Mouse (Mus musculus): ENCODE measurements around the gene Lin28b. TPM values are rescaled to one million over a fixed set of nuclear protein-coding genes. Genes with fewer than 3 reads are reported as not detected.

Gene Lin28b
- polyA plus RNA-seq (2012; rRNA removed; ENCODE audit: low replicate concordance) = not detected in 2 replicates

GRCm38 (mm10) chr10:45485761-45486602 is at the start of gene Lin28b:
Gene Lin28b (minus strand): TSS chr10:45486395.

GRCm38 (mm10) chr10:45335434-45336422 is 150.5 kb downstream of the Lin28b start, which contains the start of gene Bves:
Gene Bves (plus strand): TSS chr10:45335772.

Other genes starting within 250 kb of the Lin28b start
- gene Bves, start 150.6 kb downstream of the Lin28b start, polyA plus RNA-seq (2012; rRNA removed; ENCODE audit: low replicate concordance) = 0.10 and 5.4 TPM in 2 replicates
- gene Hace1, start 91.4 kb upstream of the Lin28b start, polyA plus RNA-seq (2012; rRNA removed; ENCODE audit: low replicate concordance) = 4.4 and 6.2 TPM in 2 replicates